Mouse (Mus musculus) Patski (cell line): ENCODE results near the gene Yjefn3. TPM values are rescaled to one million over a fixed set of nuclear protein-coding genes. Genes with fewer than 3 reads are reported as not detected.
"Not testable (repeated sequence)": the region's sequence is repeated elsewhere in the genome, so short reads cannot be mapped to it uniquely, and the experiment has no call there.

Experiments
- ATAC-seq: fragments of 100-300 bp; one replicate; pipeline ENCODE4 v1.8.0; 2021
- CTCF ChIA-PET: fragments of 350-600 bp; sonication (Branson Sonifier 250); formaldehyde crosslinking; loops from one replicate; lab custom pipeline; 2022; ENCODE audit warnings: inconsistent platforms; lab: Charles Lee
- POLR2A ChIA-PET: fragments of 350-600 bp; sonication (Branson Sonifier 250); formaldehyde crosslinking; loops from one replicate; lab custom pipeline; 2022; ENCODE audit warnings: antibody characterized with exemption, inconsistent platforms; lab: Charles Lee
- DNase-seq: peaks from one replicate; pipeline ENCODE4 v3.0.0-alpha.2; 2011; ENCODE audit warnings: low read depth, low spot score
- H3K27me3 ChIP-seq: fragments of 371-371 bp; one replicate; pipeline ENCODE4 v1.5.1; 2021
- CTCF ChIP-seq: fragments of 100-300 bp; IDR thresholded peaks from one replicate; pipeline ENCODE4 v1.5.1; 2021
- in situ Hi-C: fragments of 300-500 bp; cut with MboI; formaldehyde crosslinking; loops from 3 replicates; pipeline ENCODE4 v1.11.1; 2018; ENCODE audit warnings: low pct_unique_long_range_greater_than_20kb, mixed read lengths
- polyA plus RNA-seq: library from polyadenylated mRNA; unstranded; gene quantifications from one replicate; pipeline ENCODE4 v1.2.3, GENCODE M21; 2021

The Yjefn3 gene
- 5.3 TPM for polyA plus RNA-seq

DNA sequence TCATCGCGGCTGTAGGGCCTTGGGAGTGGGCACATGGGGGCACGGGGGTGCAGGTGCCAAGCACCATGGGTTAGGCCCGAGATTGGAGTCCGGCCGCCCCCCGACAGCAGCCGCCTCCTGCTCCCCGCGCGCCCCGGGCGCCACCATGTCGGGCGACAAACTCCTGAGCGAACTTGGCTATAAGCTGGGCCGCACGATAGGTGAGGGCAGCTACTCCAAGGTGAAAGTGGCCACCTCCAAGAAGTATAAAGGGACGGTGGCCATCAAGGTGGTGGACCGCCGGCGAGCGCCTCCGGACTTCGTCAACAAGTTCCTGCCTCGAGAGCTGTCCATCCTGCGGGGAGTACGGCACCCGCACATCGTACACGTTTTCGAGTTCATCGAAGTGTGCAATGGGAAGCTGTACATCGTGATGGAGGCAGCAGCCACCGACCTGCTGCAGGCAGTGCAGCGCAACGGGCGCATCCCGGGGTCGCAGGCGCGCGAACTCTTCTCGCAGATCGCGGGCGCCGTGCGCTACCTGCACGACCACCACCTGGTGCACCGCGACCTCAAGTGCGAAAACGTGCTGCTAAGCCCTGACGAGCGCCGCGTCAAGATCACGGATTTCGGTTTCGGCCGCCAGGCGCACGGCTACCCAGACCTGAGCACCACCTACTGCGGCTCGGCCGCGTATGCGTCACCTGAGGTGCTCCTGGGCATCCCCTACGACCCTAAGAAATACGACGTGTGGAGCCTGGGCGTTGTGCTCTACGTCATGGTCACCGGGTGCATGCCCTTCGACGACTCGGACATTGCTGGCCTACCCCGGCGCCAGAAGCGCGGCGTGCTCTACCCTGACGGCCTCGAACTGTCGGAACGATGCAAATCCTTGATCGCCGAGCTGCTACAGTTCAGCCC, at the start of gene Yjefn3, which contains the start of the genes Tssk6 and Ndufa13:
Gene Yjefn3 (minus strand): TSS at position 550 of the 900 bp plus-strand sequence.
Gene Tssk6 (plus strand): TSS at position 22 of the 900 bp plus-strand sequence.
Gene Ndufa13 (minus strand): TSS at position 396 of the 900 bp plus-strand sequence.
- DNase-seq (no peak), ATAC-seq (peak; percentile 2)
- TF ChIP-seq CTCF, result no peak
- POLR2A ChIA-PET, result interaction anchor here (0.6 to 1.9 kb wide), 7 partner anchors 9 to 255 kb away, joined by 3 to 8 read pairs (median 4); partner anchors contain the start of genes Gatad2a and Lpar2
- CTCF ChIA-PET, result no interaction called here
- in situ Hi-C loops, result loop anchor here (25.0 kb wide), 1 partner anchor 260 kb away; the partner anchor contains the start of gene Tmem161a
- no peaks in the 10 kb centered on the region for H3K27me3 ChIP-seq

DNA sequence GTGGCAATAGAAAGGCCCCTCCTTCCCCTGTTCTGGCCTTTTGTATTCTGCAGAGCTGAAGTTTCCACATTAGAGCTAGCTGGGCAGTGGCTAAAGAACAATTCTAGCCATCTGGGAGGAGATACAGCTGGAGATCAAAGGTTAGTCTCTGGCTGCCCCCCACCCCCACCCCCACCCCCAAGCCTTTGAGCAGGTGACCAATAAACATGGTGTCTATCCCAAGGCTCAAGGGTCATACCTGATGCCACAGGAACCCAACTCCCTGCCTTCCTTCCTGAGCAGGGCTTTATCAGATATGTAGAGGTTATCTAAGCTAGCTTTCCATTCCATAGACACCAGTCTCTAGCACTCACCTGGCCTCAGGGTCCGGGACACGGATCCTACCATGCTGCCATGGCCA, 47.8 kb upstream of the Yjefn3 start:
- ChIA-PET CTCF (interaction anchor here (1.4 kb wide), 1 partner anchor 9 kb away, joined by 4 read pairs; no protein-coding TSS in a partner anchor), POLR2A (no interaction called here)
- ATAC-seq (no peak), DNase-seq (no peak)
- no peaks in the 10 kb centered on the region for H3K27me3 ChIP-seq
- no peak for TF ChIP-seq CTCF
- in situ Hi-C loops, result no loop called here

DNA sequence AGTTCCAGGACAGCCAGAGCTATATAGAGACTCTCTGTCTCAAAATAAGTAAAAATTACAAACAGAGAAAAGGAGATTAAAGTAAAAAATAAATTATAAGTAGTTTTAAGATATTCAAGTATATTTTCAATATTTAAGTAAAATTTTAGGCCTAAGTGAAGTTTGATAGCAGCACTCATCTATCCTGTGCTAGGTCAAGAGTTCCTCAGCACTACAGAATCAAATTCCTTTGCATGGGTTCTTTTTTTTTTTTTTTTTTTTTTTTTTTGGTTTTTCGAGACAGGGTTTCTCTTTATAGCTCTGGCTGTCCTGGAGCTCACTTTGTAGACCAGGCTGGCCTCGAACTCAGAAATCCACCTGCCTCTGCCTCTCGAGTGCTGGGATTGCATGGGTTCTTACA, 40.0 kb upstream of the Yjefn3 start:
- CTCF ChIA-PET, result interaction anchor here (1.1 to 1.7 kb wide), 3 partner anchors 10 to 16 kb away, joined by 3 to 6 read pairs (median 4); no protein-coding TSS in a partner anchor
- in situ Hi-C loops, ATAC-seq, DNase-seq, H3K27me3 ChIP-seq: not testable (repeated sequence)
- POLR2A ChIA-PET, result interaction anchor here (0.8 kb wide), 1 partner anchor 364 kb away, joined by 6 read pairs; no protein-coding TSS in a partner anchor

DNA sequence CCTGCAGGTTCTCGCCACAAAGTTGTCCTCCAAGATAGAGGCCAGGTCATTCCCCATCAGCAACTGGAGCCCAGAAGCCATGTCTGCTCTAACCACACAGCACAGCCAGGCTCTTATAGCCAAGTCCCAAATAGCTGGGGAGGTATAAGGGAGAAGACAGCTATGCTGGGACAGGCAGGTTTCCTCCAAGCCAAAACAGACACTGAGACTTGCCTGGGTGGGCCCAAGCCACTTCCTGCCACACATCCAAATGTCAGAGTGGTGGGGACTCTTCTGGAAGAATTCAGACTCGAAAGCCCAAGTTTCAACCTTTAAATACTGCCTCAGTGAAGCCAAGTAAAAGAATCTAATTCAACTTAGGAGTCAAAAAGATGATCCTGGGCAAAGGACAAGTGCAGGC, 37.9 kb upstream of the Yjefn3 start:
- no peak for ATAC-seq
- DNase-seq, result no peak
- TF ChIP-seq CTCF, result no peak
- POLR2A ChIA-PET, result no interaction called here
- CTCF ChIA-PET, result interaction anchor here (1.3 to 1.7 kb wide), 3 partner anchors 13 to 30 kb away, joined by 3 to 4 read pairs (median 3); no protein-coding TSS in a partner anchor
- in situ Hi-C loops, result no loop called here
- no peaks in the 10 kb centered on the region for H3K27me3 ChIP-seq

DNA sequence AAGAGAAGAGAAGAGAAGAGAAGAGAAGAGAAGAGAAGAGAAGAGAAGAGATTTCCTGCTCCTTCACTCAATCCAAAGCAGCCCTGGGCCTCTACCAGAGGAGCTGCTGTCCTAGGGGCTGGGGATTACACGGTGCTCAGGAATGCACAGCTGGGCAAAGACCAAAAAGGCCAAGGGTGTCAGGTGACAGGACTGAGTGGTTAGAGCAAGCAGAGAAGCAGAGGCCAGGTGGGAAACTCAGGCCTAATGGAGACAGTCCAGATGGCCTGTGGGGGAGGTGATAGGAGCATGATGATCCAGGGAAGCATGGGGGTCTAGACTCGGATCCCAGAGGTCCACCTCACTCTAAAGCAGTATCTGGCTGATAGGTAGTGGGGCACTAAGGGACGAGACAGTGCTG, 37.1 kb upstream of the Yjefn3 start:
- ATAC-seq, result peak; percentile 94
- DNase-seq, result peak; percentile 39
- POLR2A ChIA-PET, result no interaction called here

DNA sequence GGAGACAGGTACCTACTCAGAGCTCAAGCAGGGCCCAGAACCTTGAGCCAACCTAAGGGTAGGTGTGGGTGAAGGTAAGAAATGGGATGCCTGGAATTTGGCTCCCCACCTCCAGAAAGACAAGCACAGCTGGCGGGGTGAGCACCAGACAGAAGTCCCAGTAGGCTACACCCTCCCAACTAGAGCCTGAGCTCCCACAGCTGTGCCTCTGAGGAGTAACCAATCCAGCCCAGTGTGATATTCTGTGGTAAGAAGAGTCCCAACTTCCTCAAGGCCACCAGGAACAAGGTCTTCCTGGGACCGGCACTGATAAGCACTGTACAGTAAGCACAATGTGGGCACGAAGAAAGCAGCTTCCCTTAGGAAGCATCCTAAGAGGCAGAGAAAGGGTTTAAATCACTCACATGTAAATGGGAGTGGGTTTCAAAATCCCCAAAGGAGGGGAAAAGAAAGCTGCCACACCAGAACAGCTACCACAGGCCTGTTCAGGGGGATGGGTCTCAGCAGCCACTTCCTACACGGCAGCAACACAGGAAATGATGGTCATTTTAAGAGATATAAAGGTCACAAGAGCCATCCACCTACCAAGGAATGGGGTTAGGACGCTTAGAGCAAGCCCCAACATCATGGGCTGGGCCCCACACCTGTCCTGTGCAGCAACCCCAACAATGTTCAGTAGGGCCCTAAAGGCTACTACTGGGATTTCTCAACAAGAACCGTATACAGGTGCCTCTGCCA, 35.9 kb upstream of the Yjefn3 start:
- ChIA-PET CTCF (interaction anchor here (0.8 to 1.7 kb wide), 6 partner anchors 14 to 32 kb away, joined by 3 to 7 read pairs (median 3); no protein-coding TSS in a partner anchor), POLR2A (no interaction called here)
- in situ Hi-C loops, result no loop called here
- H3K27me3 ChIP-seq, result no peaks in the 10 kb centered on the region
- DNase-seq, result no peak
- TF ChIP-seq CTCF, result no peak
- ATAC-seq, result no peak

More for the DNA sequence above, 37.1 kb upstream of the Yjefn3 start:
- CTCF ChIA-PET, result interaction anchor here (1.2 to 1.7 kb wide), 3 partner anchors 14 to 31 kb away, joined by 3 read pairs; no protein-coding TSS in a partner anchor
- no peaks in the 10 kb centered on the region for H3K27me3 ChIP-seq
- in situ Hi-C loops, result no loop called here
- no peak for TF ChIP-seq CTCF

DNA sequence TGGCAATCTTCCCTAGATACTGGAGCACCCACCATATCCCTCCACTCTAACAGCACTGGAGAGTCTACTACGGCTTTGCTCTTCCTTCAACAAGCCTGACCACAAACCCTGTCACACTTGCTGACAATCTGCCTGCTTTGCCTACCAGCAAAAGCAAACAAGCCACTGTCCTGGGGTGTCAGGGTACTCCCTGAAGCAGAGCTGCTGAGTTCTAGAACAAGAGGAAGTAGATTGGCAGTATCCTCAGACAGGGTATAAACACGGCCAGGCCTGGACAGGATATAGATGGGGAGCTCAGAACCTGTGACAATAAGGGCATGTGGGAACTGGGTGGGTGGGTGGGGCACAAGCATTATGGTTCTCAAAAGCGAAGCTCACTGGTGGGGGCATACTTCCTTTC, 35.0 kb upstream of the Yjefn3 start:
- POLR2A ChIA-PET, result no interaction called here
- DNase-seq (no peak), ATAC-seq (no peak)
- no peak for TF ChIP-seq CTCF
- no peaks in the 10 kb centered on the region for H3K27me3 ChIP-seq
- CTCF ChIA-PET, result interaction anchor here (1.1 to 1.3 kb wide), 2 partner anchors 19 to 30 kb away, joined by 3 to 7 read pairs; no protein-coding TSS in a partner anchor
- in situ Hi-C loops, result no loop called here

DNA sequence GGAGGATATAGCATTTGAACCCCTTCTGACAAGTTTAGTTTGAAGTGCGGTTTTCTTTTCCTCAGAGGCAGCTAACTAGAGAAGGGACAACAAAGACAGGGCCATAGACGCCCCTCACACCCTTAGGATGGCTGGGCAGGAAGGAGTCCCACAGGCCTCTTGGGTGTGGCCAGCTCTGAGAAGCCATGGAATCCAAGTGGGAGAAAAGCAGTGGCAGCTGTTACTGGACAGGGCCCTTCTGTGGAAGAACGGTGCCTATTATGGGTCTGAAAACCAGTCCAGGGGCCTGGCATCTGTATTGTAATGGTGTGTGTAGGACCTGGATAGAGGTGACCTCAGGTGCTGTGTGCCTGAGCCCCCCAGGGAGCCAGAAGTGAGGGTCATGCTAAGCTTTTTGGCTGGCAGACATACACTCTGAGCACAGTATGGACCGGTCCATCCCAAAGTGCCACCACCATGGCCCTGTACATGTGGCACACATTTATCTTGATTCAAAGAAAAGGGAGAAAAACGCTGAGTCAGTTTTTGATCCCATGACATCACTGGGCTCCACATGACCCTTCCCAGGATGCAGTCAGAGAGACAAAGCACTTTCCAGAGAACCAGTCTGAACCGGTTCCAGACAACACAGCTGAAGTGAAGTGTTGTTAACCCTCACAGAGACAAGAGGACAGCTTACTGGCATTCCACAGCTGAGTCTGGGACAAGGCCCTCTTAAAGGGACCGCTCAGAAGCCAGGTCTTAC, 33.7 kb upstream of the Yjefn3 start:
- POLR2A ChIA-PET, result interaction anchor here (0.7 to 1.2 kb wide), 2 partner anchors 31 to 60 kb away, joined by 3 to 5 read pairs; partner anchors contain the start of gene Gatad2a
- DNase-seq, result no peak
- no peaks in the 10 kb centered on the region for H3K27me3 ChIP-seq
- no peak for TF ChIP-seq CTCF
- CTCF ChIA-PET, result interaction anchor here (1.0 to 1.4 kb wide), 2 partner anchors 17 to 36 kb away, joined by 3 to 4 read pairs; no protein-coding TSS in a partner anchor
- in situ Hi-C loops, result no loop called here
- peak; percentile 29 for ATAC-seq

DNA sequence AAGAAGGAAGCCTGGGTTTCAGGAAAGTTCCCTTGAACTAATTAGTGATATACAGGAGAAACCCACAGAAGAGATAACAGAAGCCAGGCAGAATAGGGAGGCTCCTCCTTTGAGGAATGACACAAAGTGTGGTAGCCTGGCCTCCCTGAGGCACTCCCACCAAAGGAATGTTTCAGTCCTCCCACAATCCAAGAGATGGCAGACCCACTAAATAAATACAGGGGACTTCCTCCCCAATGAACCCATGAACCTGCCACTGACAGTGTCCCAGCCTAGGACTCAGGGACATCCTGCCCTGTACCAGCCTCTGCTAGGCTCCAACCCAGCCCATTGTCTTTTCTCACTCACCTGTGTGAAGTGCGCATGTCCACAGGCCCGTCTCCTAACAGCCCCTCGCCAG, 32.9 kb upstream of the Yjefn3 start:
- ATAC-seq, result no peak
- in situ Hi-C loops, result no loop called here

More for the DNA sequence above, 32.9 kb upstream of the Yjefn3 start:
- no peaks in the 10 kb centered on the region for H3K27me3 ChIP-seq
- ChIA-PET POLR2A (interaction anchor here (1.2 to 1.3 kb wide), 2 partner anchors 16 to 61 kb away, joined by 3 to 4 read pairs; partner anchors contain the start of gene Gatad2a), CTCF (interaction anchor here (1.4 kb wide), 2 partner anchors 28 to 36 kb away, joined by 4 read pairs; no protein-coding TSS in a partner anchor)
- TF ChIP-seq CTCF, result no peak
- DNase-seq, result no peak
